Mouse (Mus musculus) lung, embryonic 15.5 days (tissue): ENCODE results near the gene Cdc37. TPM values are rescaled to one million over a fixed set of nuclear protein-coding genes. Genes with fewer than 3 reads are reported as not detected.

Experiments used
- ATAC-seq: fragments of 200-750 bp; cut with Nextera tagmentation; 2 replicates; pipeline ENCODE4 v1.8.0; 2017; ENCODE audit warnings: moderate number of reproducible peaks, borderline replicate concordance; ENCODE audit not compliant: low FRiP score, low TSS enrichment; ENCODE audit errors: extremely low read depth
- H3K27ac ChIP-seq: fragments of 300-500 bp; sonication (generic); 2 replicates; pipeline ENCODE4 v1.5.1; 2015; ENCODE audit warnings: moderate library complexity, mild to moderate bottlenecking, inconsistent platforms
- H3K27me3 ChIP-seq: fragments of 300-500 bp; sonication (generic); 2 replicates; pipeline ENCODE4 v1.6.1; 2015; ENCODE audit warnings: inconsistent platforms
- H3K36me3 ChIP-seq: fragments of 300-500 bp; sonication (generic); 2 replicates; pipeline ENCODE4 v1.6.1; 2015; ENCODE audit warnings: inconsistent platforms
- H3K4me1 ChIP-seq: fragments of 300-500 bp; sonication (generic); 2 replicates; pipeline ENCODE4 v1.6.1; 2015; ENCODE audit warnings: inconsistent platforms
- H3K4me2 ChIP-seq: fragments of 300-500 bp; sonication (generic); 2 replicates; pipeline ENCODE4 v1.6.1; 2015; ENCODE audit warnings: inconsistent platforms, mild to moderate bottlenecking, moderate library complexity
- H3K4me3 ChIP-seq: fragments of 300-500 bp; sonication (generic); 2 replicates; pipeline ENCODE4 v1.5.1; 2015; ENCODE audit warnings: mild to moderate bottlenecking, inconsistent platforms
- H3K9ac ChIP-seq: fragments of 300-500 bp; sonication (generic); 2 replicates; pipeline ENCODE4 v1.6.1; 2015; ENCODE audit warnings: inconsistent platforms
- H3K9me3 ChIP-seq: fragments of 300-500 bp; sonication (generic); 2 replicates; pipeline ENCODE4 v1.6.1; 2016; ENCODE audit warnings: inconsistent platforms
- WGBS: fragments of 180-500 bp; shearing (Covaris S2); methylation state at CpG from one replicate; pipeline ENCODE4 v1.1.7; 2015; 5-methylcytosine and 5-hydroxymethylcytosine counted together
- polyA plus RNA-seq: library from polyadenylated mRNA; unstranded; fragments of >200 nt; fragmentation: Nextera tagmentation; extraction: Ambion mirVana; gene quantifications from 2 replicates; pipeline ENCODE4 v1.2.1, GENCODE M21; 2015

Gene Cdc37
- polyA plus RNA-seq, 1 experiment from 2014 or later: 319 TPM

DNA sequence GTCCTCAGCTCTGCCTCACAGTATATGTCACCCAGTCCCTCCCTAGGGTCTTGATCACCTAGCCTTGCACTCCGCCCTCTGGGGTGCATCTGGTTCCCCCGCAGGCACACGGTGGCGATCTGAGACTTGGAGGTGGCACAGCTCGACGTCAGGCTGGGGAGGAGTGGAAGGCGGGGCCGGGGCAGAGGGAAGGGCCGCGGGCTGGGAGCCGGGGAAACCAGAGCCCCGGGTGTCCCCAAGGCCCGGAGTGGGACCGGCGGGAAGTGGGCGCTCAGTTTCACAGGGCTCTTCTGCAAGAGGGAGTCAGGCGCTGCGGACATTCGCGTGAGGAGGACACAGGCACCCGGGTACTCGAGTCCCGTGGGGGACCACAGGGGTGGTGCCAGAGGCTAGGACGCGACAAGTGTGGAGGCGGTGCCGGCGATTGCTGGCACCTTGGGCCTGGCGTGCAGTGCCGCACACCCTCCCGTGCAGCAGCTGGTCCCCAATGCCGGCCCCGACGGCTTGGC, 34.2 kb upstream of the Cdc37 start:
- 9% methylated on average over 34 of the region's 34 CpGs for WGBS
- Histone ChIP-seq H3K9me3 (no peaks in the 10 kb centered on the region), H3K4me3 (peak overlapping the region; percentile 46), H3K4me1 (peaks cover 26% of the 10 kb centered on the region), H3K27me3 (no peaks in the 10 kb centered on the region; the same call in 1 of the 2 replicates), H3K9ac (peak overlapping the region; percentile 41), H3K4me2 (peak overlapping the region; percentile 69), H3K36me3 (no peaks in the 10 kb centered on the region), H3K27ac (no peak overlapping the region)
- ATAC-seq: peak; percentile 43; the same call in 1 of the 2 replicates

DNA sequence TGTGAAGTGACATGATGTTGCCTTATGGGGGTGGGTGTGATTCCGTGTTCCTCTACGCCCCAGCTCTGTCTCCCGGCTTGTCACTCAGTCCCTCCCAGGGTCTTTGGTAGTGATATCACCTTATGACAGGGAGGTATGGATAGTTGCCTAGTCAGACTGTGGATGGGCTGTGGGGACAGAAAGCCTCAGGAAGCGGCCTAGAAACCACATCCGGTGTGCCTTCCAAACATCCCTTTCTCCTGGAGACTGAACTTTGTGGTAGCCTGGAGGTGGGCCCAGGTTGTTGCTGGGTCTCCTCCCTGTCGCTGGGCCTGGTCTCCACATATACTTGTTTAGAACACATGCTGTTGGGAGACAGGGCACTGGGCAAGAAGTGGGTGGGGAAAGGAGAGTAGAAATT, 33.6 kb upstream of the Cdc37 start:
- H3K9me3 ChIP-seq: no peaks in the 10 kb centered on the region
- no peaks in the 10 kb centered on the region for H3K36me3 ChIP-seq
- no peak overlapping the region for H3K9ac ChIP-seq
- no peak for ATAC-seq
- H3K27me3 ChIP-seq: no peaks in the 10 kb centered on the region; the same call in 1 of the 2 replicates
- no peak overlapping the region for H3K4me3 ChIP-seq
- no peak overlapping the region for H3K27ac ChIP-seq
- H3K4me2 ChIP-seq: peak overlapping the region; percentile 69; the same call in 1 of the 2 replicates
- peaks cover 26% of the 10 kb centered on the region for H3K4me1 ChIP-seq
- 77% methylated on average over 6 of the region's 6 CpGs for WGBS

DNA sequence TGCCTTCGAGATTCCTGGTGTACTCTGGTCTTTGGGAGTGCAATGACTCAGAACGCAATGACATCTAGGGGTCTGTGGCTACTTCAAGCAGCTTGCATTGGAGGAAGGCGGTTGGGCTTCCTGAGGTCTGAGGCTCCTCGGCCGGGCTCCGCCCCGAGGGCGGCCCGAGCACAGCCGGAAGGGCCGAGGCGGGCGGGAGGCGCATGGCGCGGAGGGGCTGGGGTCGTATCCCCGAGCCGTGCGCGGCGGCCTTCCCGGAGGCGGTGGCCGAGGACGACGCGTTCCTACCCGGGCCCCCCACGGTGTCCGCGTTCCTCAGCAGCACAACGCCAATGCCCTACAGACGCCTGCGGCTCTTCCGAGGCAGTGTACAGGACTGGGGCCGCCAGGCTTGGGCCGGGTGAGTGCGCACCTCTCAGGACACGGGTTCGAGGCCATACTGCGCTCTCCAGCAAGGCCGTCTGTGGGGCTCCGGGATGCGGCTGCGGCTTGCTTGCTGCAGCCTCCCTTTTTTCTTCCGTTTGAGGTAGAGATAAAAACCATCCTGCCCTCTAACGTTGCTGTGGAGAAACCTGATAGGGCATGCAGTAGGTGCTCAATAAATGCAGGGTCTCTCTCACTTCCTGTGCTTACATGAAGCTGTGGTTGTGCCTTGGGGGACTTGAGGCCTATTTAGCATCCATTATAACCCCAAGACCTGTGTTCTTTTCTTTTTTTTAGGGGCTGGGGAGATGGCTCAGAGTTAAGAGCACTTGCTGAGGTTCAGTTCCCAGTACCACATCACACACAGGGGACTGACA, 31.8 kb upstream of the Cdc37 start:
- Histone ChIP-seq H3K27me3 (no peaks in the 10 kb centered on the region; the same call in 1 of the 2 replicates), H3K4me1 (peaks cover 26% of the 10 kb centered on the region), H3K4me3 (peak overlapping the region; percentile 48), H3K27ac (no peak overlapping the region), H3K9me3 (no peaks in the 10 kb centered on the region), H3K4me2 (peak overlapping the region; percentile 76), H3K36me3 (no peaks in the 10 kb centered on the region), H3K9ac (peak overlapping the region; percentile 44)
- 6% methylated on average over 48 of the region's 48 CpGs for WGBS
- ATAC-seq: peak; percentile 55; the same call in 1 of the 2 replicates

DNA sequence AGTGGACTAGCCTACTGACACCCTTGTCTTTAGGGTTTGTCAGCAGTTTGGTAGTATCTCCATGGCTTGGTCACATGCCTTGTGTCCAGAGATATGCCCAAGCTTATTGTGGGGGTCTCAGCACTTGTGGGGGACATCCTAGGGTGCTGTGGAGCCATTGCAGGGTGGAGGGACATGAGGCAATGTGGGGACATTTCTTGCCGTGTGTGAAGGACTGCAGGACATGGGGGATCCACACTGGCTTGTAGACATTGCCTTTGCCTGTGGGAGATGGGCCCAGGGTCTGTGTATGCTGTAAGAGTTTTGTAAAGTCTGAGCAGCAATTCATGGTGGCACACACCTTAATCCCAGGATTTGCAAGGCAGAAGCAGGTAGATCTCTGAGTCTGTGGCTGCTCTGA, 31.1 kb upstream of the Cdc37 start:
- H3K9me3 ChIP-seq: no peaks in the 10 kb centered on the region
- no peaks in the 10 kb centered on the region; the same call in 1 of the 2 replicates for H3K27me3 ChIP-seq
- 60% methylated on average over 1 of the region's 1 CpGs for WGBS
- peaks cover 26% of the 10 kb centered on the region for H3K4me1 ChIP-seq
- ATAC-seq: no peak
- H3K36me3 ChIP-seq: no peaks in the 10 kb centered on the region
- no peak overlapping the region for H3K27ac ChIP-seq
- H3K9ac ChIP-seq: no peak overlapping the region
- H3K4me3 ChIP-seq: no peak overlapping the region
- H3K4me2 ChIP-seq: no peak overlapping the region

DNA sequence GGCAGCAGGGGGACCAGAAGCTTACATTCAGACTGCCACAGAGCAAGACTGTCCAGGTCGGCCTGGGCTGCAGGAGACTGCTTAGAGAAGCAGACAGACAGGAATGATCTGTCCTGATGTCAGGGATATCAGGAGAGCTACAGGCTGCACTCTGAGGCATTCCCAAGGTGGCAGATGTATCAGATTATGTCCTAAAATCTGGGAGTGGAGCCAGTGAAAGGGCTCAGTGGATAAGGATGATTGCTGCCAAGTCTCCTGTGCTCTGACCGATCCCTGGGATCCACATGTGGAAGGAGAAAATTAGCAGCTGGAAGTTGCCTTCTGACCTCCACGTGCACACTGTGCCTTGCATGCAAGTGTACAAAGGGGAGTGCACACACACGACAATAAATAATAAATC, 30.6 kb upstream of the Cdc37 start:
- Histone ChIP-seq H3K4me2 (no peak overlapping the region), H3K4me3 (no peak overlapping the region), H3K36me3 (no peaks in the 10 kb centered on the region), H3K9ac (no peak overlapping the region), H3K27me3 (no peaks in the 10 kb centered on the region; the same call in 1 of the 2 replicates), H3K9me3 (no peaks in the 10 kb centered on the region), H3K27ac (no peak overlapping the region), H3K4me1 (peaks cover 26% of the 10 kb centered on the region)
- WGBS: 50% methylated on average over 4 of the region's 4 CpGs
- ATAC-seq: no peak

DNA sequence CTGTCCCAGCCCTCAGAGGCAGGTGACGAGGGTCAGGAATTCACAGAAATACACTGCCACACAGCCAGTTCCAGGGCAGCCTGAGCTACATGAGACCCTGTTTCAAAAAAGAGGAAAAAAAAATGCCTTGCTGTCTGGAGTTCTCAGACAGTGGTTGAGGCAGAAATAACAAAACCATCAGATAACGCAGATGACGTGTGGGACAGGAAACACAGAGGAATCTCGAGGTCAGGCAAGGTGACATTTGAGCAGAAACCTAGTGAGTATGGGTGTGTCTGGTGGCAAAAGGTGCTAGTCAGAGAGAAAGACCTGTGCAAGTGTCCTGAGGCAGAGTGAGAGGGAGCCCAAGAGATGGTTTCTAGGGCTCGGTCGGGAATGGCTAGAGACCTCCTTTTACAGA, 22.6 kb upstream of the Cdc37 start:
- Histone ChIP-seq H3K27ac (no peak overlapping the region), H3K4me1 (peaks cover 15% of the 10 kb centered on the region), H3K27me3 (no peaks in the 10 kb centered on the region), H3K4me3 (no peak overlapping the region), H3K36me3 (no peaks in the 10 kb centered on the region), H3K9me3 (no peaks in the 10 kb centered on the region), H3K9ac (no peak overlapping the region), H3K4me2 (no peak overlapping the region)
- 68% methylated on average over 6 of the region's 6 CpGs for WGBS
- ATAC-seq: no peak

DNA sequence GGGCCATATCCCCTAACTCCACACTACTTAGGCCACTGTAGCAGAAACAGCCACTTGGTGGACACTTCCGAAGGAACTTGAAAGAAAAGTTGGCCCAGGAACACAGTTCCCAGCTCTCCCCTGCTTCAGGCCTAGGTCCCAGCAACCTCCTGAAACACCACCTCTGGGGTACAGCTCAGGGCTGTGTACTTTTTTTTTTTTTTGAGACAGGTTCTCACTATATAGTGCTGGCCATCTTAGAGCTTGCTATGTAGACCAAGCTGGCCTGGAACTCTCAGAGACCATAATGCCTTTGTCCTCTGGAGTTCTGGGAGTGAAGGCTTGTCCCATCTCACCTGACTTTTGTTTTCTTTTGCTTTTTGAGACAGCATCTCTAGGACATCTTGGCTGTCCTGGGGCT, 19.4 kb upstream of the Cdc37 start:
- ATAC-seq: no peak
- peaks cover 31% of the 10 kb centered on the region for H3K27me3 ChIP-seq
- H3K9ac ChIP-seq: no peak overlapping the region
- H3K4me3 ChIP-seq: no peak overlapping the region
- H3K4me2 ChIP-seq: no peak overlapping the region
- H3K27ac ChIP-seq: no peak overlapping the region
- H3K9me3 ChIP-seq: no peaks in the 10 kb centered on the region
- no peaks in the 10 kb centered on the region for H3K36me3 ChIP-seq
- peaks cover 46% of the 10 kb centered on the region for H3K4me1 ChIP-seq
- 41% methylated on average over 1 of the region's 1 CpGs for WGBS

DNA sequence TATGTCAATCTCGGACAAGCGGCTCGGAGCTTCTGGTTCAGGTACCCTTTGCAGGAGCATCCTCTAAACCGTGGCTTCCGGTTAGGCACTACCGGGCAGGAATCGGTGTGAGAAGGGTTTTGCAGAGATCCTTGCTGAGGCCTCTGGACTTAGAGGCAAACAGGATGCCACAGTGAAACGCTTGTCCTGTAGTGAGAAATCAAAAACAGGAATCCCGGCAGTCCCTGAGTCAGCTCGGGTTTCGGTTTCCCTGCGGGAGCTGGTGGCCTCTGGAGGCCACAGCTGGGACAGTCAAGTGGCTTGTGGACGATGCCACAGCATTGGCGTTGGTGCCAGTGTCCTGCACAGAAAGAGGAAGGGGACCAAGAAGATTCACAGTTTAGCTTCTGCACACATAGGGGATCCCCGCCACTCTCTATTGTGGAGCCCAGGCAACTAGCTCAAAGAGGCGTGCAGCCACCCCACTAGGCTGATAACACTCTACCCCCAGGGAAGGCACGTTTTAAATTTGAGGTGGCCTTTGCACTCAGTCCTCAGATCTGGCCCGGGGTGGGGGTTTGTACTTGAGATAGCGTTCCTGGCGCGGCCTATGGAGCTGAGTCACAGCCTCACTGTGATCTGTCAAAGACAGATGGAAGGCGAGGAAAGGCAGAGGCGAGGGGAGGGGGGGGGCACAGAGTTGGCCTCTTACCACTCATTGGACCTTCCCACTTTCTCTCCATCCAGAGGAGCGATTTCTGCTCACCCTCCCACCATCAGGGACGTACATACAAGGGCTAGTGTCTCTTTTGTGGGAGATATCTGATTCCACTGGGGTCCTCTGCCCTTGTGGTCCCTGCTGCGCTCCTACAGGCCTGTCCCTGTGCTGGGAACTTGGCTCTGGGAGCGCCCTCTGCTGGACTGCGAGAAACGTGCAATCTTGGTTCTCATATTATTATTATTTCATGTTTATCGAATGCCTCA, 18.7 kb upstream of the Cdc37 start:
- H3K4me1 ChIP-seq: peaks cover 49% of the 10 kb centered on the region
- peak overlapping the region; percentile 12 for H3K4me3 ChIP-seq
- H3K9ac ChIP-seq: peak overlapping the region; percentile 5; the same call in 1 of the 2 replicates
- H3K9me3 ChIP-seq: no peaks in the 10 kb centered on the region
- H3K4me2 ChIP-seq: peak overlapping the region; percentile 95
- 8% methylated on average over 30 of the region's 30 CpGs for WGBS
- peak; percentile 46; the same call in 1 of the 2 replicates for ATAC-seq
- no peaks in the 10 kb centered on the region for H3K36me3 ChIP-seq
- peaks cover 38% of the 10 kb centered on the region for H3K27me3 ChIP-seq
- peak overlapping the region; percentile 90 for H3K27ac ChIP-seq

DNA sequence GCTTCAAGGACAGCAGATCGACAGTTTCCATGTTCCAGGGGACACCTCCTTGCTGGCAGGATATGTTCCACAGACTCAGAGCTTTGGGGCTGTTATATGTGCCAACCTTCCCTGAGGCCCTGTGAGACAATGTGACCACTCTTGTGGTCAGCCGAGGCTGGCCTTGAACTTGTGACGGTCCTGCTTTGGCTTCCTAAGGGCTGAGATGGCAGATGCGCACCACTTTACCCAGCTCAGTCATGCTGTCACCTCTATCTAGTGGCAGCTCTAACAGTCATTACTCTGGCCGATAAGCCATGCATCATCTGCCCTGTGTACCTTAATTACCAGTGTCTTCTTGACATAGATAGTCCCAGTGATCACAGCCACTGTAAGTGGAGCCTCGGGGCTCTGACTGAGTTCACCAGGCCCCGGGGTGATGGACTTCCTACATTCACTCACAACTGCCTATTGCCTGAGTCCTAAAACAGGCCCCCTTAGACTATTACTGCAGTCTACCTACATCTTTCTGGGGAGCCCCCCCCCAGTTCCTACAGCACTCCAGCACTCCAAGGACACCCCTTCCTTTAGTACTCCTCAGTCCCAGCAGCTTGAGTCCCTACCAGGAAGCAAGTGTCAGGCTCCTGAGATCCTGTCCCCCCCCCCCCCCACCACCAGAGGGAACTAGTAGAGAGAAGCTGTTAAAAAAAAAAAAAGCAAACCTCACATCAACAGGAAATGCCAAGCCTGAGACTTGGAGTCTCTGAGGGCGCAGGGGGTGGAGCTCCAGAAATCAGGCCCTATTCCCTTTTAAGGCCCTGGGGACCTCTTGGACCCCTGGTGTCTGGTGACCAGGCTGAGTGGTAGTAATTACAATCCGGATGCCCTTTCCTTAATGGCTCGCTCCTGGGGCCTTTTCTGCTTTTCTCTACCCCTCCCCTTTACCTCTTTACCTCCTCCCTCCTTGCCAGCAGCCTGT, 17.6 kb upstream of the Cdc37 start:
- Histone ChIP-seq H3K4me3 (peak overlapping the region; percentile 12), H3K4me1 (peaks cover 49% of the 10 kb centered on the region), H3K27me3 (peaks cover 47% of the 10 kb centered on the region), H3K9me3 (no peaks in the 10 kb centered on the region), H3K4me2 (peak overlapping the region; percentile 95), H3K9ac (0 out of 2 replicates have a peak overlapping the region, but pooled peaks have one; percentile 5), H3K27ac (peak overlapping the region; percentile 90), H3K36me3 (no peaks in the 10 kb centered on the region)
- 48% methylated on average over 10 of the region's 10 CpGs for WGBS
- ATAC-seq: no peak

DNA sequence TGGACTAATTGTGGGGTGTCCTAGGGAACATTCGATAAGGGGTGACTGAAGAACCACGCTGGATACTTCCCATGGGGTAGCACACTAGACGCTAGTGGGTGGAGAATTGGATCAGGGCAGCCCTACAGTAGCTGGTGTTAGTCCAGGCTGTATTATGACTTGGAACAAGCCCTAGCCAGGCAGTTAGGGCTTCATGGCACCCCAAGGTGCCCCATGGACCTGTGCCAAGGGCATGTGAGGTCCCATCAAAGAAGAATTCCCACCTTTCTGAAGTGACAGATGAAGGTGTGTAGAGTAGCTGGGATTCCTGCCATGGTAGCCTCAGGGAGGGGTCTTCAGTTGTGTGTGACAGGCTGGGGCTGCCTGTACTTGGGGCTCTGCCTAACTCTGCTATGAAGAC, 16.7 kb upstream of the Cdc37 start:
- Histone ChIP-seq H3K4me1 (peaks cover 51% of the 10 kb centered on the region), H3K36me3 (no peaks in the 10 kb centered on the region), H3K27me3 (peaks cover 56% of the 10 kb centered on the region), H3K27ac (no peak overlapping the region), H3K9ac (peak overlapping the region; percentile 59), H3K9me3 (no peaks in the 10 kb centered on the region), H3K4me3 (peak overlapping the region; percentile 55), H3K4me2 (peak overlapping the region; percentile 95)
- ATAC-seq: no peak
- WGBS: 23% methylated on average over 3 of the region's 3 CpGs
